Mouse (Mus musculus) bone marrow, adult 2 months (tissue): ENCODE results near the gene Ppm1a.

Source experiments
- CTCF ChIP-seq: fragments of 200-500 bp; IDR thresholded peaks from 2 replicates; pipeline ENCODE4 v1.5.1; 2011; ENCODE audit warnings: low read length, control low read depth; ENCODE audit not compliant: control insufficient read depth, insufficient read depth
- POLR2A ChIP-seq: fragments of 200-500 bp; IDR thresholded peaks from 2 replicates; pipeline ENCODE4 v1.6.1; 2011; ENCODE audit warnings: low read depth, mild to moderate bottlenecking, control low read depth, low read length, borderline replicate concordance; ENCODE audit not compliant: control insufficient read depth

- TF ChIP-seq CTCF, result no peak
- no peak for TF ChIP-seq POLR2A
Measured at GRCm38 (mm10) chr12:72750606-72751005, 6.6 kb upstream of the Ppm1a start.
